In genomic region chr5:101937362-101937761, GRCm38 (mm10) we compare ENCODE assay signal across 16 mouse cellular contexts.
A peak's percentile ranks its signal among the peaks of the same experiment; 100 is the strongest.
DNase-seq lines count a peak whose midpoint lies in the region; ATAC-seq and TF ChIP-seq lines count a peak whose summit lies in the region.
"Had no signal": no experiment of that assay in that cellular context is flagged by ENCODE, and none has a peak within 500 bp of the region (broad histone marks: within the 10 kb centered on the region; RNA-seq: fewer than 3 reads in every experiment).

No protein-coding gene starts in this region.

- H3K9ac ChIP-seq in kidney, embryonic 15.5 days: no peak overlapping the region
- no peak overlapping the region for H3K9ac ChIP-seq in lung, embryonic 14.5 days
- H3K9ac ChIP-seq in stomach, postnatal 0 days (ENCODE audit: low read length): no peak overlapping the region
- H3K9ac ChIP-seq: midbrain, embryonic 12.5 days; neural tube, embryonic 12.5 days had no signal

- peak; percentile 34 for DNase-seq in kidney, postnatal 14 days
- DNase-seq in lung, embryonic 14.5 days: peak; percentile 60
- DNase-seq in stomach, postnatal 0 days (ENCODE audit: low spot score): peak; percentile 52
- DNase-seq in spleen, adult 12 weeks (ENCODE audit: low spot score): no peak
- DNase-seq in layer of hippocampus, postnatal 10 days (ENCODE audit: low spot score in 2 of 2): no peak
- DNase-seq: adrenal gland, postnatal 25 days; cerebellum, adult 11-12 months; retina, postnatal 1 day; thymus, postnatal 4 days had no signal

- no peak overlapping the region for H3K4me3 ChIP-seq in kidney, embryonic 15.5 days (replicated peaks)
- no peak overlapping the region for H3K4me3 ChIP-seq in brown adipose tissue, adult 24 weeks (ENCODE audit: insufficient read depth, low read depth, low read length)
- H3K4me3 ChIP-seq in lung, embryonic 14.5 days (ENCODE audit: low read depth, low read length): no peak overlapping the region
- no peak overlapping the region for H3K4me3 ChIP-seq in stomach, postnatal 0 days (ENCODE audit: low read depth, low read length)
- H3K4me3 ChIP-seq: hindbrain, embryonic 10.5 days; midbrain, embryonic 12.5 days; neural tube, embryonic 12.5 days had no signal

- TF ChIP-seq EP300 in stomach, postnatal 0 days (optimal IDR thresholded peaks at IDR 0.05): no peak

- H3K36me3 ChIP-seq in kidney, embryonic 15.5 days: peaks cover 77% of the 10 kb centered on the region
- H3K36me3 ChIP-seq in lung, embryonic 14.5 days (ENCODE audit: insufficient read depth): peaks cover 71% of the 10 kb centered on the region
- H3K36me3 ChIP-seq in stomach, postnatal 0 days (ENCODE audit: control insufficient read depth, insufficient read depth, low read length): peaks cover 25% of the 10 kb centered on the region; the same call in 1 of the 2 replicates

- H3K4me2 ChIP-seq in kidney, embryonic 15.5 days: no peak overlapping the region
- H3K4me2 ChIP-seq in lung, embryonic 14.5 days: no peak overlapping the region
- H3K4me2 ChIP-seq in stomach, postnatal 0 days (replicated peaks; ENCODE audit: low read depth): no peak overlapping the region
- H3K4me2 ChIP-seq: midbrain, embryonic 12.5 days; neural tube, embryonic 12.5 days had no signal

- H3K4me1 ChIP-seq in kidney, embryonic 15.5 days: peaks cover 30% of the 10 kb centered on the region
- no peaks in the 10 kb centered on the region for H3K4me1 ChIP-seq in brown adipose tissue, adult 24 weeks (ENCODE audit: control insufficient read depth, insufficient read depth, insufficient read length, low read length)
- no peaks in the 10 kb centered on the region for H3K4me1 ChIP-seq in lung, embryonic 14.5 days (ENCODE audit: insufficient read depth)
- no peaks in the 10 kb centered on the region for H3K4me1 ChIP-seq in stomach, postnatal 0 days (replicated peaks; ENCODE audit: control insufficient read depth, insufficient read depth)
- H3K4me1 ChIP-seq: neural tube, embryonic 12.5 days had no signal

- no peak overlapping the region for H3K27ac ChIP-seq in kidney, embryonic 15.5 days
- peak overlapping the region; percentile 57 for H3K27ac ChIP-seq in brown adipose tissue, adult 24 weeks (replicated peaks; ENCODE audit: low read depth, low read length)
- H3K27ac ChIP-seq in lung, embryonic 14.5 days (ENCODE audit: low read depth): no peak overlapping the region
- peak overlapping the region; percentile 24; the same call in 1 of the 2 replicates for H3K27ac ChIP-seq in stomach, postnatal 0 days (replicated peaks)
- H3K27ac ChIP-seq: hindbrain, embryonic 10.5 days; kidney, postnatal 0 days; midbrain, embryonic 12.5 days; neural tube, embryonic 12.5 days had no signal

- TF ChIP-seq CTCF in lung, embryonic 14.5 days (IDR thresholded peaks at IDR 0.05; ENCODE audit: low read depth): no peak
- TF ChIP-seq CTCF in stomach, postnatal 0 days (IDR thresholded peaks at IDR 0.05; ENCODE audit: low read depth): no peak

- ATAC-seq in kidney, embryonic 15.5 days (replicated peaks; ENCODE audit: low FRiP score): no peak
- peak; percentile 70 for ATAC-seq in lung, embryonic 14.5 days (ENCODE audit: insufficient read depth)
- peak; percentile 75 for ATAC-seq in stomach, postnatal 0 days (ENCODE audit: low FRiP score, low TSS enrichment)
- ATAC-seq: CD4-positive, CD25-positive, alpha-beta regulatory T cell, adult 4 months had no signal

- H3K27me3 ChIP-seq in kidney, embryonic 15.5 days: no peaks in the 10 kb centered on the region
- no peaks in the 10 kb centered on the region for H3K27me3 ChIP-seq in lung, embryonic 14.5 days (ENCODE audit: insufficient read depth, low read length)
- no peaks in the 10 kb centered on the region for H3K27me3 ChIP-seq in stomach, postnatal 0 days (ENCODE audit: control insufficient read depth, insufficient read depth, low read length)
- H3K27me3 ChIP-seq: midbrain, embryonic 12.5 days; neural tube, embryonic 12.5 days had no signal

- no peaks in the 10 kb centered on the region for H3K9me3 ChIP-seq in kidney, embryonic 15.5 days (replicated peaks)
- H3K9me3 ChIP-seq in lung, embryonic 14.5 days (ENCODE audit: low read depth, low read length): no peaks in the 10 kb centered on the region
- H3K9me3 ChIP-seq in stomach, postnatal 0 days (ENCODE audit: control insufficient read depth, low read length): no peaks in the 10 kb centered on the region
- H3K9me3 ChIP-seq: hindbrain, embryonic 10.5 days; midbrain, embryonic 12.5 days; neural tube, embryonic 12.5 days had no signal

- 69% methylated on average over 21 of the region's 21 CpGs for WGBS in kidney, embryonic 15.5 days
- WGBS in lung, embryonic 14.5 days: 40% methylated on average over 21 of the region's 21 CpGs
- 47% methylated on average over 21 of the region's 21 CpGs for WGBS in stomach, postnatal 0 days

Comparison
In these comparisons a context has a peak if more than half of its experiments do, and no peak if none do; other contexts are left out.
1. DNase-seq: peak in kidney, postnatal 14 days (single experiment), lung, embryonic 14.5 days (single experiment) and stomach, postnatal 0 days (single experiment); none in spleen, adult 12 weeks (single experiment) and layer of hippocampus, postnatal 10 days (0 of 2).
2. H3K27ac ChIP-seq: peak in brown adipose tissue, adult 24 weeks (single experiment) and stomach, postnatal 0 days (single experiment); none in kidney, embryonic 15.5 days (single experiment) and lung, embryonic 14.5 days (single experiment).